Mouse (Mus musculus) cerebellum, adult 2 months (tissue): ENCODE measurements around the gene Ppp4r3a. TPM values are rescaled to one million over a fixed set of nuclear protein-coding genes. Genes with fewer than 3 reads are reported as not detected.

Source experiments
- DNase-seq, 2 experiments: peaks; one replicate each; pipeline ENCODE4 v3.0.0; 2021
- H3K27ac ChIP-seq: fragments of 200-500 bp; 2 replicates; pipeline ENCODE4 v1.5.1; 2012; ENCODE audit warnings: low read length, control low read depth, inconsistent platforms; ENCODE audit not compliant: insufficient read depth
- H3K27me3 ChIP-seq: fragments of 200-500 bp; 2 replicates; pipeline ENCODE4 v1.6.1; 2012; ENCODE audit warnings: inconsistent platforms, mild to moderate bottlenecking, low read length, moderate library complexity; ENCODE audit not compliant: control insufficient read depth, insufficient read depth
- H3K4me1 ChIP-seq: fragments of 200-500 bp; 2 replicates; pipeline ENCODE4 v1.6.1; 2011; ENCODE audit warnings: low read length; ENCODE audit not compliant: control insufficient read depth, insufficient read depth
- H3K4me3 ChIP-seq: fragments of 200-500 bp; replicated peaks from 2 replicates; pipeline ENCODE3; 2011; ENCODE audit warnings: mild to moderate bottlenecking, low read depth, low read length, control low read depth; ENCODE audit not compliant: insufficient read depth
- CTCF ChIP-seq: fragments of 200-500 bp; IDR thresholded peaks from 2 replicates; pipeline ENCODE4 v1.5.1; 2011; ENCODE audit warnings: low read depth, mild to moderate bottlenecking, control low read depth, low read length, moderate library complexity, borderline replicate concordance; ENCODE audit not compliant: insufficient read depth
- POLR2A ChIP-seq: fragments of 200-500 bp; IDR thresholded peaks from 2 replicates; pipeline ENCODE4 v1.6.1; 2011; ENCODE audit warnings: low read length, control low read depth, borderline replicate concordance; ENCODE audit not compliant: insufficient read depth
- WGBS: fragments of 180-500 bp; shearing (Covaris S2); methylation state at CpG from one replicate; pipeline ENCODE4 v1.1.7; 2018; 5-methylcytosine and 5-hydroxymethylcytosine counted together
- polyA plus RNA-seq: library from polyadenylated mRNA; depleted of rRNA; stranded (reverse); fragments of >200 nt; gene quantifications from 2 replicates; pipeline ENCODE4 v1.2.3, GENCODE M21; 2012

Gene Ppp4r3a
- polyA plus RNA-seq, 1 experiment, result 35.1 TPM

GRCm38 (mm10) chr12:101027451-101028246 is 55.9 kb downstream of the Ppp4r3a start:
- TF ChIP-seq CTCF (no peak), POLR2A (no peak)
- Histone ChIP-seq H3K4me1 (no peaks in the 10 kb centered on the region), H3K27me3 (no peaks in the 10 kb centered on the region; the same call in 1 of the 2 replicates), H3K4me3 (peak overlapping the region; percentile 77), H3K27ac (no peak overlapping the region)
- DNase-seq, result no peak
- 24% methylated on average over 19 of the region's 19 CpGs for WGBS

DNA sequence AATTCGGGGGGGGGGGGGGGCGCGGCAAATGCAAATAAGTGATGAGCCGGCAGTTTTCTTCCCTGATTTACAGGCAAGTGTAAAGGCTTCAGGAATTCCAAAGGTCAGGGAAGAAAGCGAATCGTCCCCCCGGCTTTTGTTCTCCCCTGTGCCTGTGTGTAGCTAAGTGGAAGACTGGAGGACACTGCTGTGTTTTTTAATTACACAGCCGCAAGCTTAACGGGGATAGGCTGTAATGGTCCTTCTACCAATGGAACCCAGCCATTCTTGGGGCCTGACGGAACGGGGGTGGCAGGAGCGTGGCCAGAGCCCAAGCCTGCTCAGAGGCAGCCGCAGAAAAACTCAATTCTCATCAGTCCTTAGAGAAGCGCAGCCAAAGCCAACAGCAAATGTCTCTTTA is 56.6 kb downstream of the Ppp4r3a start:
- peak in 1 of 2 experiments; percentile 39 for DNase-seq
- H3K27me3 ChIP-seq, result no peaks in the 10 kb centered on the region; the same call in 1 of the 2 replicates
- peak overlapping the region; percentile 1 for H3K4me3 ChIP-seq
- no peaks in the 10 kb centered on the region for H3K4me1 ChIP-seq
- no peak overlapping the region for H3K27ac ChIP-seq
- 18% methylated on average over 14 of the region's 14 CpGs for WGBS
- no peak for TF ChIP-seq POLR2A
- TF ChIP-seq CTCF, result no peak

DNA sequence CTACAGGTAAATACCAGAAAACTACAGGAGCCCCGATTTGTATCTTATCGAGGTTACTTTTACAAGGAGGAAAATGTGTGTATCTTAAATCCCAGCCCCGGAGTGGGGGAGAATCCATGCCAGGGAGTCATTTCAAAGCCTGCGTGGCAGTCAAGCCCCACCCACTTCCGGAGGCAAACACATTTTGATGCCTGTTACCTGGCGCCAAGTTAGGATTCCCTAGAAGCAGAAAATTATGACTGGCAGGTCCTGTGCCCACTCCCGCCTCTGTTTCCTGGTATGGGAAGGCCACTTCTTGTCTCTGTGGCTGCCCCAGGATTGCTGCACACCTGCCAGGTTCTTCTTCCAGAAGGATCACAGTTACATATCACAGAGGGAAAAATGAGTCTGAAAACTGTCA is 57.0 kb downstream of the Ppp4r3a start:
- no peak for DNase-seq
- no peak overlapping the region for H3K27ac ChIP-seq
- no peaks in the 10 kb centered on the region; the same call in 1 of the 2 replicates for H3K27me3 ChIP-seq
- H3K4me1 ChIP-seq, result no peaks in the 10 kb centered on the region
- TF ChIP-seq CTCF, result no peak
- TF ChIP-seq POLR2A, result no peak
- 56% methylated on average over 7 of the region's 7 CpGs for WGBS
- peak overlapping the region; percentile 4 for H3K4me3 ChIP-seq

- no peak for DNase-seq
- Histone ChIP-seq H3K27ac (no peak overlapping the region), H3K4me3 (no peak overlapping the region), H3K4me1 (no peaks in the 10 kb centered on the region), H3K27me3 (no peaks in the 10 kb centered on the region; the same call in 1 of the 2 replicates)
- TF ChIP-seq CTCF (no peak), POLR2A (no peak)
- WGBS, result 94% methylated on average over 4 of the region's 4 CpGs
Observed at GRCm38 (mm10) chr12:101026025-101026424, 57.5 kb downstream of the Ppp4r3a start.

DNA sequence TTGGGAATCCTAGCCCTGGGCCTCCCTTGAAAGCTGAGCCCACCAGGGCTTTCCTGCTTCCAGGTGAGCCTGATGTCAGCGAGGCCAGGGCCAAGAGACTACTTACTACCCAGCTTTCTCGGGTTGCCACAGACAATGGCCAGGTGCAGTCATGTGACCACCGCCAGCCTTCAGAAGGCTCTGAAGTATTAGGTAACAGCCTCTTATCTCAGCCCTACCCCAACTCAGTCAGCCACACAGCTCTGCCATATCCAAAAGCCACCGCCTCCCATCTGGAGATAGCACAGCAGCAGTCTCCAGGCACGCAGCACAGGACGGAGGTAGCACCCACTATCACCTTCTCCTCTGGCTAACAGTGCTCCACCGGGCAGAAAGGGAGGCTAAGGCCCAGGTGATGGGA is 58.1 kb downstream of the Ppp4r3a start:
- no peak for DNase-seq
- 86% methylated on average over 7 of the region's 7 CpGs for WGBS
- H3K27ac ChIP-seq, result no peak overlapping the region
- TF ChIP-seq CTCF, result no peak
- H3K27me3 ChIP-seq, result no peaks in the 10 kb centered on the region; the same call in 1 of the 2 replicates
- no peak overlapping the region for H3K4me3 ChIP-seq
- peaks cover 4% of the 10 kb centered on the region; the same call in 1 of the 2 replicates for H3K4me1 ChIP-seq

DNA sequence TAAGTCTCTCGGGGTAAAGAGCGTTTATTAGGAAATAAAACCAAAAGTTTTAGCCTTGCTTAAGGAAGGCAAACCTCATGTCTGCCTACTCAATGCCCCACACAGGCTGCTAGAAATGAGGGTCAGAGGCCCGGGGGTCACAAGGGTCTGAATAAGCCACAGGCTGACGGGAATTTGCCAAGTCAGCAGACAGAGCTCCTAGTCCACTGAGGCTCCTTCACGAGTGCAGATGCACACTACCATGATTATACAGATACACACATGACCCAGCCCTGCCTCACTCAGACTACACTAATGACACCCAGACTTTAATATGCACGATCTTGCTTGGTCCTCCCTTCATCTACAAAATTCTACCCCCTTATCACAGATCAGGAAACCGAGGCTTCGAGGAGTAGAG is 58.7 kb downstream of the Ppp4r3a start:
- DNase-seq, result peak in 1 of 2 experiments; percentile 3
- peaks cover 10% of the 10 kb centered on the region for H3K4me1 ChIP-seq
- no peaks in the 10 kb centered on the region; the same call in 1 of the 2 replicates for H3K27me3 ChIP-seq
- TF ChIP-seq CTCF (no peak), POLR2A (no peak)
- 84% methylated on average over 8 of the region's 8 CpGs for WGBS
- H3K4me3 ChIP-seq, result no peak overlapping the region
- H3K27ac ChIP-seq, result no peak overlapping the region

GRCm38 (mm10) chr12:101023143-101023542 is 60.4 kb downstream of the Ppp4r3a start:
- WGBS, result 70% methylated on average over 11 of the region's 11 CpGs
- no peak overlapping the region for H3K27ac ChIP-seq

GRCm38 (mm10) chr12:101022353-101022752 is 61.1 kb downstream of the Ppp4r3a start:
- peaks cover 15% of the 10 kb centered on the region for H3K4me1 ChIP-seq
- H3K27me3 ChIP-seq, result no peaks in the 10 kb centered on the region
- WGBS, result 95% methylated on average over 8 of the region's 8 CpGs
- no peak for TF ChIP-seq CTCF
- no peak for TF ChIP-seq POLR2A
- DNase-seq, result no peak
- H3K27ac ChIP-seq, result no peak overlapping the region
- H3K4me3 ChIP-seq, result no peak overlapping the region

More at GRCm38 (mm10) chr12:101023143-101023542, 60.4 kb downstream of the Ppp4r3a start:
- no peak overlapping the region for H3K4me3 ChIP-seq
- H3K4me1 ChIP-seq, result peaks cover 15% of the 10 kb centered on the region
- no peak for TF ChIP-seq CTCF
- no peak for TF ChIP-seq POLR2A
- DNase-seq, result no peak
- no peaks in the 10 kb centered on the region for H3K27me3 ChIP-seq
